Mouse (Mus musculus) kidney, embryonic 16.5 days (tissue): ENCODE data around the gene Adcy6. TPM values are rescaled to one million over a fixed set of nuclear protein-coding genes. Genes with fewer than 3 reads are reported as not detected.

ENCODE experiments used
- ATAC-seq: fragments of 200-750 bp; cut with Nextera tagmentation; 2 replicates; pipeline ENCODE4 v1.8.0; 2017; ENCODE audit warnings: moderate TSS enrichment; ENCODE audit not compliant: low FRiP score, low TSS enrichment
- H3K27ac ChIP-seq: fragments of 300-500 bp; sonication (generic); 2 replicates; pipeline ENCODE4 v1.5.1; 2014; ENCODE audit warnings: low read length
- H3K27me3 ChIP-seq: fragments of 300-500 bp; sonication (generic); 2 replicates; pipeline ENCODE4 v1.6.1; 2014; ENCODE audit warnings: low read length, control low read depth, mixed read lengths; ENCODE audit not compliant: insufficient read depth
- H3K36me3 ChIP-seq: fragments of 300-500 bp; sonication (generic); 2 replicates; pipeline ENCODE4 v1.6.1; 2014; ENCODE audit warnings: low read length, control low read depth, mixed read lengths; ENCODE audit not compliant: insufficient read depth
- H3K4me1 ChIP-seq: fragments of 300-500 bp; sonication (generic); 2 replicates; pipeline ENCODE4 v1.6.1; 2014; ENCODE audit warnings: low read length, control low read depth, mixed read lengths; ENCODE audit not compliant: insufficient read depth
- H3K4me2 ChIP-seq: fragments of 300-500 bp; sonication (generic); replicated peaks from 2 replicates; pipeline ENCODE4 v1.6.1; 2014; ENCODE audit warnings: low read depth, low read length
- H3K4me3 ChIP-seq: fragments of 300-500 bp; sonication (generic); 2 replicates; pipeline ENCODE4 v1.5.1; 2014; ENCODE audit warnings: mild to moderate bottlenecking, low read length
- H3K9ac ChIP-seq: fragments of 300-500 bp; sonication (generic); replicated peaks from 2 replicates; pipeline ENCODE4 v1.6.1; 2014; ENCODE audit warnings: low read length
- H3K9me3 ChIP-seq: fragments of 300-500 bp; sonication (generic); 2 replicates; pipeline ENCODE4 v1.6.1; 2016; ENCODE audit warnings: low read length, control low read depth
- WGBS: fragments of 180-500 bp; shearing (Covaris S2); extraction: QIAGEN DNeasy Blood & Tissue Kit; methylation state at CpG from one replicate; pipeline ENCODE4 v1.1.7; 2014; 5-methylcytosine and 5-hydroxymethylcytosine counted together
- polyA plus RNA-seq: library from polyadenylated mRNA; unstranded; fragments of >200 nt; fragmentation: Nextera tagmentation; extraction: Ambion mirVana; gene quantifications from 2 replicates; pipeline ENCODE4 v1.2.1, GENCODE M21; 2015

Adcy6 gene
- polyA plus RNA-seq, 1 experiment from 2014 or later: 26.0 TPM

DNA sequence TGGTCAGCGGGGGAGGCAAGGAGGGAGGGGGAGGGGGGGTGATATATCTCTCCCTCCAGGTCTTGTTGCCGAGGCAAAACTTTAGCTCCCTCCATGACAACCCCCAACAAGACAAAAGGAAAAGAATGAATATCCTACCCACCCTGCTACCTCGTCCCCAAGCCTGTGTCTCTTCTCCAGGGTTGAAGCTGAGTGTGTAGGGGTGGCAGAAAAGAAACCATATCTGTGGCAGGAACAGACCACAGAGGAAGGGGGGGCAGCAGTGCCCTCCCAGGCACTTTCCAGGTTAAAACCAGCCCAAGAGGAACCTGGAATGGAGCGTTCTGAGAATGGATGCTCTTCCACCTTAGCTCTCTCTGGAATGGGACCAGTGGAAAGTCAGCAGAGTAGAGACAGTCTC lies 20.7 kb upstream of the Adcy6 start, which contains the start of gene Cacnb3:
Gene Cacnb3, plus strand, starts transcription at position 301 of the 400 bp plus-strand sequence.
- peaks cover 25% of the 10 kb centered on the region for H3K27me3 ChIP-seq
- H3K4me1 ChIP-seq: peaks cover 72% of the 10 kb centered on the region
- H3K4me3 ChIP-seq: peak within 1 kb of the TSS; percentile 86
- H3K9me3 ChIP-seq: no peaks in the 10 kb centered on the region
- H3K36me3 ChIP-seq: no peaks in the 10 kb centered on the region
- H3K4me2 ChIP-seq: peak within 1 kb of the TSS; percentile 99
- no peak within 1 kb of the TSS for H3K27ac ChIP-seq
- ATAC-seq: no peak
- peak within 1 kb of the TSS; percentile 66 for H3K9ac ChIP-seq
- WGBS: 35% methylated on average over 3 of the region's 4 CpGs

DNA sequence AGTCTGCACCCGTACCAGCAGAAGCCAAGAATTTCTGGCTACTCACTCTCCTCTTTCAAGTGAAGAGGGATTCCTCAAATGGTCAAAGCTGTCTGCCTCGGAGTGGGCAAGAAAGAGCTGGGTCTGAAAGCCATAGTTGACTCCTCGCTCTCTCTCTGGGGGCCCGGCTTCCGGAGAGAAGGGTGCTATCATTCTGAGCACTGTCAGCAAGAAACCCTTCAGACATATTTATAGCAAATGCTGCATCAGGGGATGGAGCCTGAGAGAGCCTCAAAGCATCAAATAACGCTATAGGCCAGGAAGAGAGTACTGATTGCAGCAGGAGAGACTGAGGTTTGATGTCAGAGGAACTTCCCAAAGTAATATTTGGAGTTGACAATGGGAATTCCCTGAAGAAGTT lies 19.6 kb upstream of the Adcy6 start:
- Histone ChIP-seq H3K9ac (no peak overlapping the region), H3K9me3 (no peaks in the 10 kb centered on the region), H3K27ac (no peak overlapping the region), H3K4me3 (no peak overlapping the region), H3K4me1 (peaks cover 67% of the 10 kb centered on the region), H3K4me2 (no peak overlapping the region), H3K27me3 (peaks cover 25% of the 10 kb centered on the region), H3K36me3 (no peaks in the 10 kb centered on the region)
- ATAC-seq: no peak
- 34% methylated on average over 6 of the region's 6 CpGs for WGBS

DNA sequence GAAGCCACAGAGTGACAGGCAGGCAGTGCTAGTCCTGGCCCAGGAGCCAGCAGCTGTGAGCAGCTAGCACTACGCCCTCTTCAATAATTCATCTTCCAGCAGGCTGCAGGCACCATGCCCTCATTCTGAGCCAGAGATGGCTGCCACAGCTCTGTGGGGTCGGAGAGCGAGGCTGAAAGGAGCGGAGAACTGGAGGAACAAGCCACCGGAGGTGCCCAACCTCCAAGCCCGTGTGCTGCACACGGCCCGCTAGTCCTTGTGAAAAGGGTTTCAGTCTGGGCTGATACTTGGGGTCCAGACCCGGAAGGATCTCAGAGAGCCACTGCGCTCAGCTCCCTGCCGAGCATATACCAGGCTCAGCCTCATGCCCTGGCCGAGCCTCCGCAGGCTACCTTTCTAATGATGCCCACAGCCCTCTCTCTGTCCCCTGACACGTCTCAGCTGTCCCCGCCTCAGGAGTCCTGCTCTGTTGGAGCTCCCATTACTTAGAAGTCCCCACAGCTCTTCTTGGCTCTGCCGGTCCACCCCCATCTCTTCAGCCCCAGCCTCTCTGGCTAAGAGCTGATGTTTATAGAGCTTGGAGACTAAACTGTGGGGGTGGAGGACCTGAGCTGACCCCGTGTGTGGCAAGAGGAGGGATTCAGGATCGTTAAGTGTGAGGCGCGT lies 18.8 kb upstream of the Adcy6 start:
- ATAC-seq: peak; percentile 5
- Histone ChIP-seq H3K4me3 (peak overlapping the region; percentile 17), H3K4me1 (peaks cover 64% of the 10 kb centered on the region), H3K27ac (peak overlapping the region; percentile 15; the same call in 1 of the 2 replicates), H3K27me3 (peaks cover 25% of the 10 kb centered on the region), H3K36me3 (no peaks in the 10 kb centered on the region), H3K9me3 (no peaks in the 10 kb centered on the region), H3K4me2 (peak overlapping the region; percentile 44), H3K9ac (peak overlapping the region; percentile 58)
- WGBS: 6% methylated on average over 20 of the region's 20 CpGs

DNA sequence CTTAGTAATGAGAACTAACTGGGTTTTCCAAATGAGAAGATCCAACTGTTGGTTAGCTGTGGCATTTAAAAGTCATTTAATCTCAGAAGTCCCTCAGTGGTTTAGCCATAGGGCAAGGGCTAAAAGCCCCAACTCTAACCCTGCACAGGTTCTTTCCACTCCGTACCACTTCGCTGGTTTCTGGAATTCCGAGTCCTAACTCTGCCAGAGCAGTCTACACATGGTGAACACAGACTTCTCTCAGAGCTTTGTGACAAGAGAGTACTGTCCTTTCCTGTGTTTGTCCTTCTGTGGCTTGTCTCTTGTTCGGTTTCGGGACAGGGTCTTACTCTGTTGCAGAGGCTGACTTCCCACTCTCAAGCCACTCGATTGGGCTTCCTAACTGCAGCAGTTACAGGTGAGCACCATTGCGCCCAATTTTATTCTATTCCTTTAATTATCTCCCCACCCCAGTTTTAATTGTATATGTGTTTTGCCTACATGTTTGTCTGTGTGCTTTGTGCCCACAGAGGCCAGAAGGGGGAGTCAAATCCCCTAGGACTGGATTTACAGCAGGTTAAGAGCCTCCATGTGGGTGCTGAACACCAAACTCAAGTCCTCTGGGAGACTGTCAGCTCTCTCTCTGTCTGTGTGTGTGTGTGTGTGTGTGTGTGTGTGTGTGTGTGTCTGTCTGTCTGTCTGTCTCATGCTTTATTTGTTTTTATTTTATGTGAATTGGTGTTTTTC lies 16.8 kb upstream of the Adcy6 start:
- peaks cover 17% of the 10 kb centered on the region for H3K27me3 ChIP-seq
- no peaks in the 10 kb centered on the region for H3K9me3 ChIP-seq
- no peak for ATAC-seq
- H3K4me2 ChIP-seq: no peak overlapping the region
- 50% methylated on average over 7 of the region's 7 CpGs for WGBS
- H3K4me3 ChIP-seq: no peak overlapping the region
- no peaks in the 10 kb centered on the region for H3K36me3 ChIP-seq
- H3K27ac ChIP-seq: no peak overlapping the region
- H3K4me1 ChIP-seq: peaks cover 43% of the 10 kb centered on the region
- H3K9ac ChIP-seq: no peak overlapping the region

DNA sequence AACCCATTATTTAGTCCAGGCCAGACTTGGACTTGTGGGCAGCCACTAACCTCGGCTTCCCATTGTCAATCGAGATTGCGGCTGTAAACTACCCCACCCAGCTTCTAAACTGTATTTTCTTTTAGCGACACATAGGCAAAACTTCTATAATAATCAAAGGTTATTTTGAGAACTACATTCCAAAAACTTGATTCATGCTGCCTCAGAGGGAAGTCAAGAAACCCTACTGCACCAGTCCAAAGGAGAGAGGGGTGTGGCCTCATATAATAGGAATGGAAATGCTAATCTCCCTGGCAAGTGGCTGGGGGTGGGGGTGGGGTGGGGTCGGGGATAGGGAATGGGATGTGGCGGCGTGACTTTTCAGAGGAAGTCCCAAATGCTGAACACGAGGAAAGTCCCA lies 16.2 kb upstream of the Adcy6 start:
- H3K36me3 ChIP-seq: no peaks in the 10 kb centered on the region
- H3K27me3 ChIP-seq: peaks cover 11% of the 10 kb centered on the region
- no peak for ATAC-seq
- peaks cover 38% of the 10 kb centered on the region for H3K4me1 ChIP-seq
- WGBS: 3% methylated on average over 8 of the region's 8 CpGs
- H3K9ac ChIP-seq: no peak overlapping the region
- no peak overlapping the region for H3K4me2 ChIP-seq
- H3K27ac ChIP-seq: no peak overlapping the region
- H3K9me3 ChIP-seq: no peaks in the 10 kb centered on the region
- H3K4me3 ChIP-seq: no peak overlapping the region

DNA sequence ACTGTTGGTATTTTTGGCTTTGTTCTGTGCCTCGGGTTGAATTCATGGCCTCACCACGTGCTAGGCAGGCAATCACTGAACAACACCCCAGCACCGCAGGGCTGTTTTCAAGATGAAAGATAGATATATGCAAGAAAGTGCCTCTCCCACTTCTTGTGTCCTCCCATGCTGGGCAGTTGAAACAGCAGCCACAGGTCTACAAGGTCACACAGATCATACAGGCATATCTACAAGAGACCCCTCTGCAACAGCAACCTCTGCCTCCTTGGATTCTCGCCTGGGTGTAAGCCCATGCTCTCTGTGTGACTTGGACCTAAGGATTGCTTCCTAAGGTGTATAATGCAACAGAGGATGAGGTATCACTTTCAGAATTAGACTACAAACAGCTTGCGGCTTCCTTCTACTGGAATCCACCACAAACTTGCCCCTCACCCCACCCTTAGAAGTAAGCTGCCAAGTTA lies 13.5 kb upstream of the Adcy6 start:
- ATAC-seq: no peak
- Histone ChIP-seq H3K9me3 (no peaks in the 10 kb centered on the region), H3K4me1 (peaks cover 13% of the 10 kb centered on the region), H3K27me3 (no peaks in the 10 kb centered on the region), H3K27ac (no peak overlapping the region), H3K9ac (no peak overlapping the region), H3K36me3 (no peaks in the 10 kb centered on the region), H3K4me3 (no peak overlapping the region), H3K4me2 (no peak overlapping the region)
- 56% methylated on average over 5 of the region's 5 CpGs for WGBS

DNA sequence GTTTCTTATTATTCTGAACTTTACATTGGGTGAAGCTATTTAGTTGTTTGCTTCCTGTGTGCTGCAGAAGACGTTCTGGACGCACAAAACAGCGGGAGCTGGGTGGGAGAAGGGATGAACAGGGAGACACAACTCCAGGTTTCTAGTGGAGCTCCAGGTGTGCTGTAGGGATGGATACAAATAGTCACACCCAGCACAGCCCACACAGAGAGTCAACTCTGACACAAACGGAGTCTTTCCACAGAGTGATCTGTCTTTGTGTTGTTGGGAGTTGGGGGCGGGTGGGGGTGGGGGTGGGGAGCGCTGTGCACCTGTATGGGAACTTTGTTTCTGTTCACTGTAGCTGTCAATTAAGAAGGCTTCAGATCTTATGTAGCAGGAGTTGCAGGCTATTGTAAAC lies 12.8 kb upstream of the Adcy6 start:
- H3K4me1 ChIP-seq: peaks cover 9% of the 10 kb centered on the region
- no peak overlapping the region for H3K4me2 ChIP-seq
- ATAC-seq: no peak
- H3K9me3 ChIP-seq: no peaks in the 10 kb centered on the region
- no peak overlapping the region for H3K9ac ChIP-seq
- 23% methylated on average over 6 of the region's 6 CpGs for WGBS
- no peak overlapping the region for H3K27ac ChIP-seq
- H3K36me3 ChIP-seq: no peaks in the 10 kb centered on the region
- no peak overlapping the region for H3K4me3 ChIP-seq
- H3K27me3 ChIP-seq: no peaks in the 10 kb centered on the region

DNA sequence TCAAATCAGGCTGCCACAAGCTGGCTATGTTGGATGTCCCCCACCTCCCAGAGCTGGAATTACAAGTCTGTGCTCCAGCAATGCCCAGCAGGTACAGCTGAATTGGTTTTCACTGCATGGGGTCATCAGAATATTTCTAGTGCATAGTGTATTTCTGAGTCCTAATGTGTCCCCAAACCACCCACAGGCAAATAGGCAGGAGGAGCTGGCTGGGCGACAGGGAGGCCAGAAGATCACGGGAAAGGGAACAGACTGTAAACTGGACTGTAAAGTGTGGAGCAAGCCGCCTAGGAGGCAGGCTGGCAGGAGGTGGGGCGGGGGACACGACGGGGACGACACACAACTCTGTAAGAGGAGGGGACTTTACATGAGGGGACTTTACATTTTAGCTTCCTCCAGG lies 12.3 kb upstream of the Adcy6 start:
- WGBS: 12% methylated on average over 7 of the region's 7 CpGs

DNA sequence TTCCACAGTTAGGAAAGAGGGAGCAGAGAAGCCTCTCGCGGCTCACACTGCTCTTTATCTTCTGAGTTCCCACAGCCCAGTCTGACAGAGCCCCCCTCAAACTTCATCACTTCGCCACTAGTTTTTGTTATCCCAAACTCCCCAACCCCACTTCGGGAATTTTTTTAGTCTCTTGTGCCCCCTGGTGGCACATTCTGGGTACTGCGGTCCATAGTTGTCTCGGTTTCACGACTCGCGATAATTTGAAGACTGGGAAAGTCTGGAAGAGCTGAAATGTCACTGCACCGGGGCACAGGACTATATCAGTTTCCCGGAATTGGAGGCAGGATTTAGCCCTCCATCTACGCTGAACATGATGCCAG lies 7.3 kb upstream of the Adcy6 start:
- H3K4me1 ChIP-seq: peaks cover 14% of the 10 kb centered on the region
- H3K27me3 ChIP-seq: no peaks in the 10 kb centered on the region
- no peak overlapping the region for H3K27ac ChIP-seq
- no peak overlapping the region for H3K4me3 ChIP-seq
- peak overlapping the region; percentile 54; the same call in 1 of the 2 replicates for H3K9ac ChIP-seq
- peak overlapping the region; percentile 36 for H3K4me2 ChIP-seq
- 0 out of 2 replicates have a peak, but pooled peaks have one; percentile 29 for ATAC-seq
- 2% methylated on average over 12 of the region's 12 CpGs for WGBS
- no peaks in the 10 kb centered on the region for H3K36me3 ChIP-seq
- no peaks in the 10 kb centered on the region for H3K9me3 ChIP-seq

More for the DNA sequence above, 12.3 kb upstream of the Adcy6 start:
- Histone ChIP-seq H3K9me3 (no peaks in the 10 kb centered on the region), H3K27ac (no peak overlapping the region), H3K36me3 (no peaks in the 10 kb centered on the region), H3K4me1 (peaks cover 11% of the 10 kb centered on the region), H3K27me3 (no peaks in the 10 kb centered on the region), H3K4me3 (no peak overlapping the region), H3K4me2 (no peak overlapping the region), H3K9ac (no peak overlapping the region)
- ATAC-seq: no peak; the same call in 1 of the 2 replicates
